Mouse (Mus musculus) brain, embryonic 14.5 days (tissue): ENCODE measurements around the gene Map7d3.

Experiments
- CTCF ChIP-seq: fragments of 200-500 bp; IDR thresholded peaks from 2 replicates; pipeline ENCODE4 v1.5.1; 2012; ENCODE audit warnings: inconsistent platforms, mild to moderate bottlenecking, moderate library complexity, borderline replicate concordance; ENCODE audit not compliant: insufficient read depth, insufficient read length; ENCODE audit errors: extremely low read depth
- POLR2A ChIP-seq: fragments of 200-500 bp; IDR thresholded peaks from 2 replicates; pipeline ENCODE4 v1.6.1; 2012; ENCODE audit warnings: mild to moderate bottlenecking, inconsistent platforms, borderline replicate concordance; ENCODE audit not compliant: poor library complexity, insufficient read depth, insufficient read length, severe bottlenecking; ENCODE audit errors: extremely low read depth

- TF ChIP-seq POLR2A, result no peak
- TF ChIP-seq CTCF, result no peak
Observed at GRCm38 (mm10) chrX:56756352-56756751, 65.8 kb downstream of the Map7d3 start.
